Mouse (Mus musculus) lung, postnatal 0 days (tissue): Measurements from ENCODE around the gene Pkn3. TPM values are rescaled to one million over a fixed set of nuclear protein-coding genes. Genes with fewer than 3 reads are reported as not detected.

Experiments used
- ATAC-seq: fragments of 200-750 bp; cut with Nextera tagmentation; 2 replicates; pipeline ENCODE4 v1.8.0; 2017; ENCODE audit warnings: moderate library complexity
- DNase-seq: peaks from one replicate; pipeline ENCODE4 v3.0.0-alpha.2; 2016; ENCODE audit warnings: low spot score
- H3K27ac ChIP-seq: fragments of 300-500 bp; sonication (generic); 2 replicates; pipeline ENCODE4 v1.5.1; 2014; ENCODE audit warnings: antibody characterized with exemption, mild to moderate bottlenecking, low read length, mixed read lengths
- H3K27me3 ChIP-seq: fragments of 300-500 bp; sonication (generic); replicated peaks from 2 replicates; pipeline ENCODE4 v1.6.1; 2014; ENCODE audit warnings: low read length, mixed read lengths; ENCODE audit not compliant: insufficient read depth
- H3K36me3 ChIP-seq: fragments of 300-500 bp; sonication (generic); 2 replicates; pipeline ENCODE4 v1.6.1; 2014; ENCODE audit warnings: low read length, mixed read lengths; ENCODE audit not compliant: insufficient read depth
- H3K4me1 ChIP-seq: fragments of 300-500 bp; sonication (generic); 2 replicates; pipeline ENCODE4 v1.6.1; 2014; ENCODE audit warnings: antibody characterized with exemption, low read depth, low read length, mixed read lengths; ENCODE audit not compliant: insufficient read depth
- H3K4me2 ChIP-seq: fragments of 300-500 bp; sonication (generic); replicated peaks from 2 replicates; pipeline ENCODE4 v1.6.1; 2014; ENCODE audit warnings: low read depth, mild to moderate bottlenecking, low read length, moderate library complexity, mixed read lengths
- H3K4me3 ChIP-seq: fragments of 300-500 bp; sonication (generic); 2 replicates; pipeline ENCODE4 v1.5.1; 2014; ENCODE audit warnings: low read depth, low read length
- H3K9ac ChIP-seq: fragments of 300-500 bp; sonication (generic); replicated peaks from 2 replicates; pipeline ENCODE4 v1.6.1; 2014; ENCODE audit warnings: low read depth, mild to moderate bottlenecking
- H3K9me3 ChIP-seq: fragments of 300-500 bp; sonication (generic); 2 replicates; pipeline ENCODE4 v1.6.1; 2016; ENCODE audit warnings: low read length, mixed read lengths
- CTCF ChIP-seq: IDR thresholded peaks from 2 replicates; pipeline ENCODE4 v1.5.1; 2016; ENCODE audit warnings: antibody characterized with exemption, mild to moderate bottlenecking
- EP300 ChIP-seq: IDR thresholded peaks from 2 replicates; pipeline ENCODE4 v1.6.1; 2016; ENCODE audit warnings: antibody characterized with exemption, mild to moderate bottlenecking, control low read depth
- WGBS: fragments of 180-500 bp; shearing (Covaris S2); extraction: QIAGEN DNeasy Blood & Tissue Kit; methylation state at CpG from one replicate; pipeline ENCODE4 v1.1.7; 2014; 5-methylcytosine and 5-hydroxymethylcytosine counted together
- polyA plus RNA-seq: library from polyadenylated mRNA; unstranded; fragments of >200 nt; fragmentation: Nextera tagmentation; extraction: Ambion mirVana; gene quantifications from 2 replicates; pipeline ENCODE4 v1.2.1, GENCODE M21; 2015

Pkn3 gene
- polyA plus RNA-seq, 1 experiment from 2014 or later, result 9.8 TPM

DNA sequence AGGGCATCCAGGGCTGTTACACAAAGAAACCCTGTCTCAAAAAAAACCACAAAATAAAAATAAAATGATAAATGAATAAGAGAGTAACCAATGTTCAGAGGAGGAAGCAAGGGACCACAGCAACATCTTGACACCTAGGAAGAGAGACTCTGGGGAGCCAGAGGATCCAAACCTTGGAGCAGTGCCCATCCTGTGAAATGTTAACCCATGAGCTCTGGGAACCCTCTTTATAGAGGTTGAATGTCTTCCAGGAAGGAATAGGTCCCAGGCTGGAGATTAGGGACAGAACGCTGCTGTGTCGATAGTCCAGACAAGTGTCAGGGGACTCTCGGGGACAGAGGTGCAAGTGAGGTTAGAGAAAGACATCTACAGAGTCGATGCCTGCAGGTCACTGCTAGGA lies 42.8 kb downstream of the Pkn3 start:
- Histone ChIP-seq H3K36me3 (no peaks in the 10 kb centered on the region), H3K27me3 (no peaks in the 10 kb centered on the region), H3K4me3 (no peak overlapping the region), H3K4me2 (no peak overlapping the region), H3K27ac (no peak overlapping the region), H3K4me1 (peaks cover 10% of the 10 kb centered on the region; the same call in 1 of the 2 replicates), H3K9me3 (no peaks in the 10 kb centered on the region), H3K9ac (no peak overlapping the region)
- no peak for ATAC-seq
- TF ChIP-seq EP300, result no peak
- TF ChIP-seq CTCF, result no peak
- no peak for DNase-seq
- 91% methylated on average over 4 of the region's 4 CpGs for WGBS

- ATAC-seq (no peak), DNase-seq (no peak)
- no peak overlapping the region for H3K9ac ChIP-seq
- no peak overlapping the region for H3K27ac ChIP-seq
- WGBS, result 78% methylated on average over 5 of the region's 5 CpGs
- H3K9me3 ChIP-seq, result no peaks in the 10 kb centered on the region
- no peaks in the 10 kb centered on the region for H3K36me3 ChIP-seq
- H3K4me2 ChIP-seq, result no peak overlapping the region
- H3K27me3 ChIP-seq, result no peaks in the 10 kb centered on the region
- TF ChIP-seq CTCF, result no peak
- H3K4me1 ChIP-seq, result peaks cover 10% of the 10 kb centered on the region; the same call in 1 of the 2 replicates
- H3K4me3 ChIP-seq, result no peak overlapping the region
Measured at GRCm38 (mm10) chr2:30122766-30123165, 45.3 kb downstream of the Pkn3 start.

DNA sequence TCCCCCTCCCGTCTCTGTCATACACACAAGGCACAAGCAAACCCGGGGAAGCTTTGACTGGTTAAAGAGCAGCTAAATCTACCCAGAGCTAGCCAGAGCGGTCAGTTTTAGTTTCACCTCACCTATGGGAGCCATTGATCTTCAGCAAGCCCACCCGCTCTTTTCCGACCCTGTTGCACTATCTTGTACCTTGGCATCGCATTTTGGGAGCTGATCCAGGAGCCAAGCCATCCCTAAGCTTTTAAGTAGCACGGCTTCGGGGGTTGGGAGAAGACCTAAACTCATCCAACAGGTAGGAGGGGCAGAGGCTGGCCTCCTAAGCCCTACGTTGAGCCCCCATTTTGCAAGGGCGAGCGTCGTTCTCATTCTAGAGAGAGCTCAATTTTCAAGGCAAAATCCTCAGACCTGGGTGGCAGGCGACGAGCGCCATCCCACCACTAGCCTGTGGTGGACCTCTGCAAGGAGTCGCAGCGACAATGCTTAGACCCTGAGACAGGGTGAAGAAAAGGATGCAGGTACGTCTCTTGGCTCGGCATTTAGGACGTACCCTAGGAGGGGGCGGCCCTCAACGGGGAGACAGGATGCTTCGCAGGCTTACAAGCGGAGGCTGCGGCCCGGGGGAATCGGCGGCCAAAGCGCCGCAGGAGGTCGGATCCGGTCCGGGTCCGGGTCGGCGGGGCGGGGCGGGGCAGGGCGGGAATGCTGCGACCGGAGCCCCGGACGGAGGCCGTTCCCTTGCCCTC lies 46.4 kb downstream of the Pkn3 start:
- no peaks in the 10 kb centered on the region for H3K36me3 ChIP-seq
- peak overlapping the region; percentile 96 for H3K9ac ChIP-seq
- WGBS, result 4% methylated on average over 40 of the region's 44 CpGs
- peaks cover 10% of the 10 kb centered on the region; the same call in 1 of the 2 replicates for H3K4me1 ChIP-seq
- DNase-seq (no peak), ATAC-seq (peak; percentile 60)
- TF ChIP-seq CTCF (no peak), EP300 (no peak)
- peak overlapping the region; percentile 89 for H3K4me2 ChIP-seq
- H3K4me3 ChIP-seq, result peak overlapping the region; percentile 85
- H3K27me3 ChIP-seq, result no peaks in the 10 kb centered on the region
- no peaks in the 10 kb centered on the region for H3K9me3 ChIP-seq
- peak overlapping the region; percentile 93 for H3K27ac ChIP-seq

DNA sequence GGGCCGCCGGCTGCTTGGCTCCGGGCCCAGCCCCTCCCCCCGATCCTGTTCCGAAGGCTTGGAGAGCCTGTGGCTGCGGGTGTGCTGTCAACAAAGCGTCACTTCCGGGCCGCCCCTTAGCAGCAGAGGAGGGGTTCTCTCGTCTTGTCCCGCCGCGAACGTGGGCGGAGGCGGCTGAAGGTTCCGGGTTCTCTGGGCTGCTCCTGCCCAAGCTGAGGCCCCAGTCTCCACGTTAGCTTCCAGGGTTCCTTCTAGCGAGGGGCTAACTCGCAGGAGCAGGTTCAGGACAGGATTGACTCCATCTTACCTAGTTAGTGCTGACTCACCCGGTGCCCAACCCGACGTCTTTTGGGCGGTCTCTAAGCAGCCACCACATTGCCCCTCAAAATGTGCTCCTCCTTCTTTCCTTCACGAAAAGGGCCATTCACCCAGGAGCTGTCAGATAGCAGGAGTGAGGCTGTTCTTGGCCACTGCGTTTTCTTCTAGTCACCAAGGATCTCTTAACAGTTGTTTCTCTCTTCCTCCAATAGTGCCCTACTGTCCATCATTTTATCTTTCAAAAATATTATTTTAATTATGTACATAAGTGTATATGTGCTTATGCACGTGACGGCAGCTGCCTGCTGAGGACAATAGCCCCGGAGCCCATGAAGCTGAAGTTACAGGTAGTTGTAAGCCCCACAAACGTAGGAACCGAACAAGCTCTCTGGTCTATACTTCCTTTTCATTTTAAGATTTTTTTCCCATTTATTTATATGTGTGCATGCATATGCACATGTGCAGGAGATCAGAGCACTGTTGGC lies 47.2 kb downstream of the Pkn3 start, which contains the start of gene Zer1:
TSS of gene Zer1 (minus strand) at position 114 of the 803 bp plus-strand sequence.
- no peaks in the 10 kb centered on the region for H3K36me3 ChIP-seq
- peaks cover 10% of the 10 kb centered on the region; the same call in 1 of the 2 replicates for H3K4me1 ChIP-seq
- 8% methylated on average over 29 of the region's 31 CpGs for WGBS
- peak within 1 kb of the TSS; percentile 89 for H3K4me2 ChIP-seq
- TF ChIP-seq CTCF, result no peak
- TF ChIP-seq EP300, result 0 out of 2 replicates have a peak, but pooled peaks have one; percentile 38
- peak; percentile 98 for ATAC-seq
- H3K4me3 ChIP-seq, result peak within 1 kb of the TSS; percentile 85
- DNase-seq, result peak; percentile 98
- peak within 1 kb of the TSS; percentile 96 for H3K9ac ChIP-seq
- H3K27ac ChIP-seq, result peak within 1 kb of the TSS; percentile 93
- no peaks in the 10 kb centered on the region for H3K27me3 ChIP-seq
- H3K9me3 ChIP-seq, result no peaks in the 10 kb centered on the region

DNA sequence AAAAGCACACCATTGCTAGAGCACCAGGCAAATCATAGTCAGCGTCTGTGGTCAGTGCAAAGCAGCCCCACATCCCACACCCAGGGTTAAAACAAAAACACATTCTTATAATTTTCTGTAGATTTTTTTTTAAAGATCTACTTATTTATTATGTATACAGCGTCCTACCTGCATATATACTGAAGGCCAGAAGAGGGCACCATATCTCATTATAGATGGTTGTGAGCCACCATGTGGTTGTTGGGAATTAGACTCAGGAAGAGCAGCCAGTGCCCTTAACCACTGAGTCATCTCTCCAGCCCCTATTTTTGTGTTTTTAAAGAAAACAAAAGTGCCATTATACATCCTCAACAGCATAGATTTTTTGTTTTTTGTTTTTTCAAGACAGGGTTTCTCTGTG lies 51.3 kb downstream of the Pkn3 start:
- TF ChIP-seq CTCF (peak; percentile 86), EP300 (no peak)
- Histone ChIP-seq H3K27ac (no peak overlapping the region), H3K9ac (no peak overlapping the region), H3K4me2 (no peak overlapping the region), H3K36me3 (no peaks in the 10 kb centered on the region), H3K27me3 (no peaks in the 10 kb centered on the region), H3K9me3 (no peaks in the 10 kb centered on the region), H3K4me3 (no peak overlapping the region), H3K4me1 (peaks cover 12% of the 10 kb centered on the region; the same call in 1 of the 2 replicates)
- peak; percentile 84 for DNase-seq
- 31% methylated on average over 2 of the region's 2 CpGs for WGBS
- no peak for ATAC-seq

- H3K4me1 ChIP-seq, result peaks cover 16% of the 10 kb centered on the region; the same call in 1 of the 2 replicates
- H3K4me3 ChIP-seq, result no peak overlapping the region
- TF ChIP-seq CTCF (no peak), EP300 (no peak)
- H3K9me3 ChIP-seq, result no peaks in the 10 kb centered on the region
- WGBS, result 71% methylated on average over 4 of the region's 4 CpGs
- no peak overlapping the region for H3K4me2 ChIP-seq
- DNase-seq (no peak), ATAC-seq (no peak)
- H3K27me3 ChIP-seq, result no peaks in the 10 kb centered on the region
- H3K36me3 ChIP-seq, result no peaks in the 10 kb centered on the region
- H3K27ac ChIP-seq, result no peak overlapping the region
- H3K9ac ChIP-seq, result no peak overlapping the region
Measured at GRCm38 (mm10) chr2:30130156-30130555, 52.7 kb downstream of the Pkn3 start.
